Mouse (Mus musculus): ENCODE results near the gene Ap1m1.

Ap1m1 gene

DNA sequence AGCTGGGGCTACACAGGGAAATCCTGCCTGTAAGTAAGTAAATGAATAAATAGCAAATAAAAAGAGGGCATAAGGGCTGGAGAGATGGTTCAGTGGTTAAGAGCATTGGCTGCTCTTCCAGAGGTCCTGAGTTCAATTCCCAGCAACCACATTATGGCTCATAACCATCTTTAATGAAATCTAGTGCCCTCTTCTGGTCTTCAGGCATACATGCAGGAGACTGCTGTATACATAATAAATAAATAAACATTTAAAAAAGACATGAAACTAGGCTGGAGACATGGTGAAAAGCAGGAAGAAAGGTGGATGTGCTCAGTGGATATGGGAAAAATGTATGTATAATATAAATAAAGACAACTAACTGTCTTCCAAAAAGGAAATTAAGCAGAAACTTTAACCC, 53.5 kb downstream of the Ap1m1 start:
- DNase-seq (ENCODE audit: low spot score in 2 of 2): no peak

DNA sequence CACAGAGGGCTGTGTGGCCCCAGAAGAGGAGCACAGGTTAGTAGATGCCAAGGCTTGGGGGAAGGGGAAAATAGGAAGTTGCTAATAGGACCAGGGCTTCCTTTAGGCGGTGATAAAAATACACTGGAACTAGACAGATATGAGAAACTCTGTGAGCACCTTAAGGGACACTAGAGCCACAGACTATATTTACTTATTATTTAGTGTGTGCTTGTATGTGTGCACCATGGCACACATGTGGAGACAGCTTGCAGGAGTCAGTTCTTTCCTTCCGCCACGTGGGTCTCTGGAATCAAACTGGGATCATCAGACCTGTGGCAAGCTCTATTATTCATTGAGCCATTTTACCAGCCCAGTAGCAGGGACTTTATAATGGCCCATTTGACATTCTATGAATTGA, 55.3 kb downstream of the Ap1m1 start:
- no peak for DNase-seq (ENCODE audit: low spot score in 2 of 2)

DNA sequence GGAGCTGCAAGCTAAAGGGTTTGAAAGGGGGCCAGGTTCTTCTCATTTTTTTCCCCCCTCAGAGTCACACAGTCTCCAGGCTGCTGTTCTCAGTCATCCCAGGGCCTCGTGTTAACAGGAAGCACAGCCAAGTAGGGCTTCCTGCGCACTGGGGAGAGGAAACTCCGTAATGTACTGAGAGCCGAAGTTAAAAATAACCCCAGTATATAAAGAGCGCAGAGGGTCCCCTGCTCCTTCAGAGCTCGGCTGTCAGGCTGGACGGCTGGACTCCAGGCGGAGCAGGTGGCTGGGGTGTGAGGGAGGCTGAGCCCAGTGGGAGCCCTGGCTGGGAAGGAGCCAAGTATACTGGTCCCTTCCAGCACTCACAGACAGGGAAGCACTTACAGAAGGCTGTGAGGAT, 55.9 kb downstream of the Ap1m1 start:
- DNase-seq (ENCODE audit: low spot score in 2 of 2): peak in 1 of 2 experiments; percentile 84

DNA sequence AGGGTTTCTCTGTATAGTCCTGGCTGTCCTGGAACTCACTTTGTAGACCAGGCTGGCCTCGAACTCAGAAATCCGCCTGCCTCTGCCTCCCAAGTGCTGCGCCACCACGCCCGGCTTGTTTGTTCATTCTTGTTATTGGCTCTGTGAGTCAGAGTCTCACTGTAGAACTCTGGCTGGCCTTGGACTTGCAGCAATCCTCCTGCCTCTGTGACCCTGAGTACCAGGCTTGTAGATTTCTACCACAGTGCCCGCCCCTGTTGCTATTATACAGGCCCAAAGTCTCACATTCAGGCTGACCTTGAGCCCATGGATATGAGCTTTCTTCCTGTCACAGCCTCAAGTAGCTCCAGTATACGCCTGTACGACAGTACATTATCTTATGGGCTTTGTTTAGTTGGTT, 56.7 kb downstream of the Ap1m1 start:
- no peak for DNase-seq (ENCODE audit: low spot score in 2 of 2)

DNA sequence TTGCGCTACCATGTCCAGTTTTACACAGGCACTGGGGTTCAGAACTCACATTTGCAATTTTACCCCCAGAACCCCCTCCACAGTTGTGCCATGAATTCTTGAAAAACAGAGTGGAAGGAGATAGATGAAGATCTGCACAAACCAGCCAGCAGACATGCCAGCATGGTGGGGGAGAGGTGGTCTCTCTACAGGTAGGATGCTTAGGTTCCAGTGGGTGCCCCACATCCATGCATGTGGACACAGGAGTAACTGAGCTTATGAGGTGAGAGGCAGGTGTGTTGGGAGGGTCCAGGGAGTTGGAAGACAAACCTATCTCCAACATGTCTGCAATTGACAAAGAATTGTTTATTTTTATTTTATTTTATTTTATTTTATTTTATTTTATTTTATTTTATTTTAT, 59.1 kb downstream of the Ap1m1 start:
- no peak for DNase-seq (ENCODE audit: low spot score in 2 of 2)

DNA sequence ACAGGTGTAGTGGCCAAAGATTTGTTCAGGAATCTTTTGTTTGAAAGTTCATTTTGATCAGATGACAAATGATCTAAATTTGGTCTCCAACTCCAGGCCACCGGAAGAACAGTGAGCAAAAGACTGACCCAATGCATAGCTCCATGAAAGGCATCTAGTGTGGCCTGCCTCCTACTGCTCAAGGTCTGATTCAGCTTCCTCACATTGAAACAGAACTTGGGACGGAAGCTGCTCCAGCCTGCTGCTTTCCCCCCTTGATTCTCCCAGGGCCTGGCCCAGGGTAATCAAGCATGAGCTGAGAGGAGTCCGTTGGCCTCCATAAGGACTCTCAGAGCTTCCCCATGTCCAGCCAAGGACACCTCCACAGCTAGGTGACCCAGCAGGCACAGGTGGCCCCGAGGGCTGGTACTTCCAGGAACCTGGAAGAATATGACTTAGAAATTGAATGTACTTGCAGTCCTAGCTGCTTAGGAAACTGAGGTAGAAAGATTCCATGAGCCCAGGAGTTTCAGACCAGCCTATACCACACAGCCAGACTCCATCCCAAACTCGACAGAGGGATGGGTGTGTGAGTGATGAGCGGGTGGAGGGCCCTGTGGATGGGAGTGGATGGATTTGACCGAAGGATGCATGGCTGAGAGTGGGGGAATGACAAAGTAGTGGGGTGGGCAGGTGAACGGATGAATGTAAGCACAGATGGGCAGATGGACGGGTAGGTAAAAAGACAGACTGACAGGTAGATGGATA, 61.0 kb downstream of the Ap1m1 start:
- no peak for DNase-seq (ENCODE audit: low spot score in 2 of 2)

DNA sequence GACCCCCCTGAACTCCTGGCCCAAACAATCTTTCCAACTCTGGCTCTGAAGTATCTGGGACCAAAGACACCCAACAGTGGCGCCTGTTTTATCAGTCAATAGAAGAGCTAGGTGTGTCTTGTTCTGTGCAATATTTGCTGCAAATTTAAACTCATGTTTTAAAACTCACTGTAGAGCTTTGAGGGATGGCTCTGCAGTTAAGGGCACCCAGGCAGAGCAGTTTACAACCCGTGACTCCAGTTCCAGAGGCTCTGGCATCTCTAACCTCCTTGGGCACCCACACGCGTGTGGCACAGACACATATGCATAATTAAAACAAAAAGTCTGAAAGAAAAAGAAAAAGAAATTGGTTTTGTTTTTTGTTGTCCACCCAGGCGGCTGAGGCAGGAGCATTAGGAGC, 61.7 kb downstream of the Ap1m1 start:
- DNase-seq (ENCODE audit: low spot score in 2 of 2): no peak

DNA sequence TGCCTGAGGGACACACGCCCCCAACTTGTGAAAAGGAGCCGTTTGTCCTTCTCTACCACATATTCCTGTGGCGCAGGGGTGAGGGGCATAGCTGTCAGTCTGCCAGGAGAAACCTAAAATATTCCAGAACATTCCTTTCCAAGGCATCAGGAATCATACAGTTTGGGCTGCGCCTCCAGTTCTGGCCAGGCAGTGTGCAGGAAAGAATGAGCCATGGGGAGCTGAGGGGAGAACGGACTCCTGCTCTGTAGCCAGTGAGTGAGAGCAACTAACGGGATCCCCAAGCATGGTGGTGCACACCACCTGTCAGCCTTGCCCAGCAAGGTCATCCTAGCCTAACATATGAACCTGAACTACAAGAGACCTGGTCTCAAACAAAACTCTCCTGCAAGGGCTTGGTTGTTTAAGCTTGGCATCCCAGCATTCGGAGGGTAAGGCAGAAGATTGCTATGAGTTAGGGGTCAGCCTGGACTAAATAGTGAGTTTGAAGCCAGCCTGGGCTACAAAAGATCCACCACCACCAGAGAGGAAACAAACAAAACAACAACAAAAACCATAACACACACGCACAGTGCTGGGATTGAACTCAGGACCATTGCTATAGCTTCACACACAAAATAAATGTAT, 63.3 kb downstream of the Ap1m1 start:
- DNase-seq (ENCODE audit: low spot score in 2 of 2): no peak

DNA sequence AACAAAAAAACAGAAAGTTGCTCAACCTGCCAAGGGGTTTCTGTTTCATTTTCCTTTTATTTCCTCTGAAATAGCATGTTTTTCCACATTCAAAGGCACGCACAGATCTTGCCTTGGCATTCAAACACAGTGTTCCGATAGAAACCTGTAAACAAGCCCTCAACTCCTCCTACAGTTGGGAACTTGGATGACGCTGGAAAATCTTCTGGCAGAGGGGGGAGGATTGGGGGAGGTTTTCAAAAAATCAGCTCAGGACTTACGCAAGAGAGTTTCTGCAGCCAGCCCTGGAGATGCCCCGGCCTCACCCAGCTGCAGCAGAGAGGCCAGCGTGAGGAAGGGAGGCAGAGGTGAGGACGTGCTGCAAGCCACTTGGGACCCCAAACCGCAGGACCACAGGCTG, 63.8 kb downstream of the Ap1m1 start:
- DNase-seq (ENCODE audit: low spot score in 2 of 2): peak; percentile 55 to 82

DNA sequence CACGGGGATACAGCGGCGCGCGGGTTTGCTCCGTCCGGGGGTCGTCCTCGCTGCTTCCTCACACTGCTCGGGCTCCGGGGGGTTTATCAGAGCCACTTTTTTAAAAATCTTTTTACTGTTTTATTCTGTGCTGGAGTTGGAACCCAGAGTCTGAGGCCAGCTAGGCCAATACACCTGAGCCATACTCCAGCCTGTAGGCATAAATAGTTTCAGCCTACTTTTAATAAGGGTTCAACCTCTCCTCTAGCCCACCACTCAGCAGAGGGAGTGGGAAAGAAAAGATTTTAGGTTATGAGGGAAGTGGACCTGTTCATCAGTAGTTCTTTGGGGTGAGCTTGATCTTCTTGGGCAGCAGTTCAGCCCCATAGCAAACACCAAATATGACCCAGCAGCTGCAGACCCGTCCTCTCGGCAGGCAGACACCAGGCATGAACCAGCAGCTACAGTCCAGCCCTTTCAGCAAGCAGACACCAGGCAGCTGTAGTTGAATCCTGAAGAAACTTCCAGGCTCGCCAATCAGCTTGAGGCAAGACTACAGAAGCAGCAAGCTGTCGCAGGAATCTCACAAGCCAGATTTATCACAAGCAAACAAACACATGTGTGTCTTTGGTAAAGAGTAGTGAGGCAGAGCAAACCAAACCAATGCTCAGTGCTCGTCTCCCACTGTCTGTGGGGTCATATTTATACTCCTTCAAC, 65.5 kb downstream of the Ap1m1 start, which contains the start of gene Gm10282:
Gene Gm10282, minus strand, starts transcription at position 51 of the 696 bp plus-strand sequence.
- no peak for DNase-seq (ENCODE audit: low spot score in 2 of 2)

DNA sequence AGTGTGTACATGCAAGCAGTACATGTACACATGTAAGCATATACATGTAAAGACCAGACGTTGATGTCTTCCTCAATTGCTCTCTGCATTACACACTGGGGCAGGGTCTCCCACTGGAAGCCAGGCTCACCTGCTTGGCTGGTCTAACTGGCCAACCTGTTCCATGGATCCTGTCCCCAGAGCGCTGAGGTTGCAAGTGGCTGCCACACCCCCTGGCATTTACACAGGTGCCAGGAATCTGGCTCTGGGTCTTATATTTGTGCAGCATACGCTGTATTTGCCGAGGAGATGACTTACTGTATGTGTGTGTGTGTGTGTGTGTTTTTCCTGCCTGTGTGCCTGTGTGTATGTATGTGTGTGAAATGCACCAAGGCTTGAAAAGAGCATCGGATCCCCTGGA, 67.1 kb downstream of the Ap1m1 start:
- DNase-seq (ENCODE audit: low spot score in 2 of 2): no peak
